Mouse (Mus musculus) cerebellum, adult (tissue): Measurements from ENCODE around the gene Agxt.

Source experiments
- ATAC-seq: cut with Nextera tagmentation; 2 replicates; pipeline ENCODE4 v1.9.2; 2017; ENCODE audit warnings: mild to moderate bottlenecking, moderate library complexity, mixed read lengths; ENCODE audit not compliant: insufficient number of reproducible peaks, low FRiP score, low TSS enrichment

Agxt gene

GRCm38 (mm10) chr1:93144176-93144575 is 9.1 kb downstream of the Agxt start:
- no peak for ATAC-seq

- ATAC-seq, result no peak
Measured at GRCm38 (mm10) chr1:93150907-93151661, 16.0 kb downstream of the Agxt start.

GRCm38 (mm10) chr1:93157566-93157965 is 22.5 kb downstream of the Agxt start:
- ATAC-seq, result no peak

DNA sequence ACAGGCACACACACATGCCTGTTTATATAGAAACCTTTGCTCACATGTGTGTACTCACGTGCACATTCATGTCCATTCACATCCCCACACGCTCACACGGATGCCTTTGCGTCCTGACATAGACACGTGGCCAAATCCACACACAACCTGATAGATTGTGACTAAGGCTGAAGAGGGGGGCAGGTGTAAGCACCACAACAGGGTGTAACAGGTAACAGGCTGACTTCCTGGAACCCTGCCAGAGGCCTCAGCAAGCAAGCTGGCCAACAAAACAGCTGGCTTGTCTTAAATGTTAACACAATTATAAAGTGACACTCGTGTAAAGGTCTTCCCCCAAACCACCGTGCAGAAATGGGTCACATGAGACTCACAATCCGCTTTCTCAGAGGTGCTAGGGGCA is 23.9 kb downstream of the Agxt start:
- ATAC-seq, result no peak

DNA sequence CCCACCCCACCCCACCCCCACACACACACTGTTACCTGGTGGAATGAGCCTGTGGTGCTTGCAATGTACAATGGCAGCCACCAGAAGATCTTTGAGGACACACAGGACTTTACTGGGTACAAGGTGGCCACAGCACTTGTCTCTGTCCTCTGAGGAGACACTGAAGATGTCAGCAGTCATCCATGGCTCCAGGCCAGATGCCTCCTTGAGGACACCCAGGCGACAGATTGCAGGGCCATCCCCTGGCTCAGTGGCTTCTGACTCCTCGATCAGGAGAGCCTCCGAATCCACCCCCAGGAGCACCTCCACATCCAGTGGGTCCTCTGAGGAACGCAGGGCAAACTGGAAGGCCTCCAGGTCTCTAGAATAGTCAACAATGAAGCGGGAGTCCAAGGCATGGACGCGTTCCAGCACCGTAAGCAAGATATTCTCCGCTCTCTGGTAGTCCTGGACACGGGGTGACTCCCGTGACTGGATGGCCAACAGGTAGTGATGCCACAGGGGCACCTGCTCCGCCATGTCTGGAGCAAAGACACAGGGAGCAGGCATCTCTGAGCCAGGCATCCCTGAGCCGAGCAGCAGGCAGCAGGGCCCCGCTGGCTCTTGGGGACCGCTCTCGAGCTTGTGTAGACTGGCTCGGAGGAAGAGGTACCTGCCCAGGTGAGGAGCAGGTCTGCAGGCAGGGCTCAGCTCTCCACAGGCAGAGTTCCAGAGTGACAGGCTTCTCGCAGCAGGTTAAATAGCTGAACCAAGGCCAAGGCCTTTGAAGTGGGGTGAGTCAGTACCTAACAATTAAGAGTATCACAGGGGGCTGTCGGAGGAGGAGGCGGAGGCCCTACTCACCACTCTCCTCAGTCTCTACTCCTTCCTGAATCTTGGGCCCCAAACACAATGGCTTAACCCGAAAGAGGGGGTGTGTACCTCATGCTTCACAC is 24.8 kb downstream of the Agxt start:
- no peak for ATAC-seq

DNA sequence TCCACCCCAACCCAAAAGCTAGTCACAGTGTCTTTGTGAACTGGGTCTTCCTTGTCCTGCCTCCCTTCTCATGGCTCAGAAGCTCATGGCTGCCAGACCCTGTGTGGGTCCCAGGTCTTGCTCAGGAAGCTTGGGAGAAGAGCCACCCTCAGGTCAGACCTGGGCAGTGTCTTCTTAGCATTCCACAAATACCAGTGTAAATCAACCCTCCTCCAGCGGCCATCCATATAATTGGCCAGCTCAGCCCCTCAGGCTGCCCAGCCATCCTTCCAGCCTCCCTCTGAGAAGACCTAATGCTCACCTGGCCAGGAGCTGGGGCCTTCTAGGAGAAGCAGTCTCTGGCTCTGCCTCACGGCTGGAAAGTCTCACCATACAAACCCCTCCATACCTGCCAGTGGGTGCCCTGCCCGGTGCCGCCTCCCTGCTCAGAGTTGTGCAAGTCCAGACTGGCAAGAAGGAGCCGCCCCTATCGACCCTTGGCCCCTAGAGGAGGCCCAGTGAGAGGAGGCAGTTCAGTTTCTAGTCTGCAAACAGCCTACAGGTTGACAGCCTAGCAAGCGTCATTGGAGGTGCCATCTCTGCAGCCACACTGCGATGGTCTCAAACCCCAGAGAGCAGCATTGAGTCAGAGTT is 25.6 kb downstream of the Agxt start, which contains the start of gene 2310007B03Rik:
Gene 2310007B03Rik, minus strand, starts transcription at position 448 of the 633 bp plus-strand sequence.
- ATAC-seq, result no peak

GRCm38 (mm10) chr1:93161350-93161749 is 26.3 kb downstream of the Agxt start:
- ATAC-seq, result no peak

DNA sequence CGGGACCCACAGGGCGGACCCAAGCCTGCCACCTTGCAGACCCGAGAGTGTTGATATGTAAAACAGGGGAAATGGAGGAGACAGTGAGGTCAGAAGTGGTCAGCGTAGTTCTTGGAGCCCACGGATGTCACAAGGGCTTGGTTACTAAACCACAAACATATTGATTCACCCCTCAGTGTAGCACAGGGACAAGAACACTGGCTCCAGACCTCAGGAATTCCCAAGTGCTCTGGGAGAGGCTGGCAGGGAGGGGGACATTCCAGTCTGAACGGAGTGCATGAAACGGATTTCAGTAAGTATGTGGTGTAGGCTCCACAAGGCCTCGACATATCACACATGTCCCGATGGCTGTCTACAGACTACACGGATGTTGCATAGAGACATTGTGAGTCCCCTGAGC is 26.9 kb downstream of the Agxt start:
- no peak for ATAC-seq

GRCm38 (mm10) chr1:93162588-93162987 is 27.5 kb downstream of the Agxt start:
- ATAC-seq, result no peak

- no peak for ATAC-seq
Measured at GRCm38 (mm10) chr1:93165447-93165846, 30.4 kb downstream of the Agxt start.

DNA sequence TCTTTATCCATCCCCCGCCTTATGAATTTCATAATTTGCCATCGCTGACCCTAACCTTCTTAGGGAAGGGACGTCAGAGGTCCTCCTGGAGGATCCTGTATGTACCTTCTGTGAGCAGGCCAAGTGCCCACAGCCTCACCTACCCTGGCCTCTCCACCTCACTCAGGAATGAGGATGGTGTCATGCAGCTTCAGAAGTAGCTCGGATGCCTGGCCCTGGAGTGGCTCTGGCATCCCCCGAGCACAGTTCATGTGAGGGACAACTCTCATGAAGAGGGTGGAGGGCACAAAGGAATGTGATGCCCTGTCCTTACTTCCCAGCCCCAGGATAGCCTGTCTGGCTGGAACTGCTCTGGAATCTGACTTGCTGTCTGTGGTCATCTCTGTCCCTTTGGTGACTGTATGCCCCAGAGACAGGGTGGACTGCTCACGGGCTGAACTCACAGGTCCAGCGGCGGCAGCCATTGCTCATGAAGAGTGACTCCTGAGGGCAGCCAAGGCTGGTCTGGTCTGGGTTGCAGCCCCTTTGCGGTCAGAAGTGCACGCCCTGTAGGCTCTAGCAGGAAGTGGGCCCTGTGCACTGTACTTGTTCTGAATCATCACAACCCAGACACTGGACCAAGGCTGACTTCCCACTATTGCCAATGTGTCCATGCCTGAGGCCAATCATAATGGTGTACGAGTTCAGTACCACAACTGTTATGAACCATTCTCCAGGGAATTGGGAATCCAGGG is 31.5 kb downstream of the Agxt start:
- no peak for ATAC-seq

- no peak for ATAC-seq
Measured at GRCm38 (mm10) chr1:93168295-93168775, 33.3 kb downstream of the Agxt start, which contains the start of gene Crocc2. TSS of gene Crocc2 (plus strand) at chr1:93168725.

DNA sequence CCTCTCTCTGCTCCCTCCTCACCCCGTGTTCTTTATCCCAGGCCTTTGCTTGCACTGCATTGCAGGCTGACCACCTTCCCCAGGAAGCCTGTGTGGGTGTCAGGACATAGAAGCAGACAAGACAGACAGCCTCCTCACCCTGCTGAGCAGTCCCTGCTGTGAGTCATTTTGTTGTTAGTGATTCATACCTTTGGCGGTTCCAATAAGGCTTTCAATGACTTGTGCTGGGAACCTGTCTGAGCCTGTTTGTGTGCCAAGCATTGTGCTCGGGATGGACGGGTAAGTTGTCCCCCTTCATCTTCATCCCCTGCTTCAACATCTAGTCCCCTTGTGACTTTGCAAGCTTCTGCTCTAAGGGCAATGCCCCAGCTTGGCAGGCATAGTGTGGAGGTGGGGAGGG is 38.6 kb downstream of the Agxt start:
- ATAC-seq, result no peak

DNA sequence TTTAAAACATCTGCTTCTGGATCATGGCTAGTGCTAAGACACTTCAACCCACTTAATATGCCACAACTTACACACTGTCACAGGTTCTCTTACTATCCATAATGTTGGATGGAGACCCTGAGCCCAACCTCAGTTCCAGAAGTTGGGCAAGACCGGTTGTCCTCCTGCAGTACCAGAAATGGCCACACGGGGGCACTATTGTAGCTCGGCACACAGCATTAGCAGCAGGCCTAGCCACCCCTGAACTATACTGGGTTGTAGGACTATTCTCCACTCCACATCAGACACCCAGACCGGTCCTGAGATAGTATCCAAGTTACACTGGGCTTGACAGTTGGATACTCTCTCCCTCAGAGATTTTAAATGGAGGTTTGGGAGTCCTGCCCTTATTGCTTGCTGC is 39.4 kb downstream of the Agxt start:
- ATAC-seq, result peak; percentile 74; the same call in 1 of the 2 replicates

- no peak for ATAC-seq
Measured at GRCm38 (mm10) chr1:93175849-93176248, 40.8 kb downstream of the Agxt start.

- no peak for ATAC-seq
Measured at GRCm38 (mm10) chr1:93176525-93177332, 41.7 kb downstream of the Agxt start.

DNA sequence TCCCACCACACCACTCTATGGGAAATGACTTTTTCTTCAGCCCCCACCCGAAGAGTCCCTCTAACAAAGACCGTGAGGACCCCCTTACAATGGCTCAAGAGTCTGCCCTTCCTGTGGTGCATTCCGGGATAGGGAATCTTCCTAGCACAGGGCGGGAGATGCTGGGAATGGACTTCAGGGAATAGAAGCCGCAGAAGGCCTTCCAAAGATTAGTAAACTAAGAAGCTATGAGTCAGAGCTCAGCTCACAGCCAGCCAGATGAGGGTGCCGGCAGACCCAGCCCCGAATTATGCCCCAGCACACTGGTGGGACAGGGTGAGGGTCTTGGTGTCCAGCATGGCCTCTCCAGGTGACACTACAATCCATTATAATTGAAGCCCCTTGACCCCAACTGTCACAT is 47.2 kb downstream of the Agxt start:
- ATAC-seq, result no peak

GRCm38 (mm10) chr1:93184071-93184828 is 49.2 kb downstream of the Agxt start:
- ATAC-seq, result 0 out of 2 replicates have a peak, but pooled peaks have one; percentile 28
